Mouse (Mus musculus): ENCODE results near the gene Aspdh. TPM values are rescaled to one million over a fixed set of nuclear protein-coding genes. Genes with fewer than 3 reads are reported as not detected.

Gene Aspdh
- total RNA-seq (2015; ENCODE audit: low replicate concordance) (not detected in 2 replicates), total RNA-seq (2017; ENCODE audit: low replicate concordance) (not detected in 2 replicates)

DNA sequence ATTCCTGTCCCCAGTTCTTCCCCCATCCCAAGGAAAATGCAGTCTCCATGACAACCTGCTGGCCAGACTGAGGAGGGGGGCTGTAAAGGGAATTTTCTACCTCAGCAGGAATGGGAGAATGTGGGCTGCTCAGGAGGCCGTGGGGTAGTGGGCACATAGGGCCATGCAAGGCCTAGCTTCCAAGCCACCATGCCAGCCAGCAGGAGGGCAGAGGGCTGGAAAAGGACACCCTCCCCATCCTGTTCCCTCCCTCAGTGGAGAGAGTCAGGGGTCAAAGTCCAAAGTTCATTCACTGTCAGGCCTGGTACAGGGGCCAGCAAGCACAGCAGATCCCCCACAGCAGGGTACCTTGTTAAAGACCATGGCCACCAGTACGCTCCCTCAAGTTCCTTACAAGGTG lies at the start of gene Aspdh:
Gene Aspdh, plus strand, starts transcription at position 281 of the 400 bp plus-strand sequence.
- no peak for ATAC-seq (replicated peaks; ENCODE audit: low FRiP score, poor library complexity, severe bottlenecking)

DNA sequence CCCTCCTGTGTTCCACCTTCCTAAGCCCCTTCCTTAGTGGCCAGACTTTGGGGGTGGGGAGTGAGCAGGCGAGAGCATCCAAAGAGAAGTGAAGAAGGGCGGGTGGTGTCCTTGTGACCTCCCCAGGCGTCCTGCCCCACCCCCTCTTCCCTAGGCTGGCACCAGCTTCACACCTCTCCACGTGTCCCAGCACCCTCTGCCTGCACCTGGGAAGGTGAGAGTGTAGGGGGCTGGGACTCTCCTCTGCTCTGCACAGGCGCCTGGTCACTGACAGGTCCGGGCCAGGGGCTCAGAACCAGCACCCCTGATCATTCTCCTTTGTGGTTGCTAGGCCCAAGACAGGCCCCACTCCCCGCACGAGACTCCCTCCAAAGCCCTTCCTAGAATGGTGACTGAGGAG lies 37.5 kb upstream of the Aspdh start:
- ATAC-seq (replicated peaks; ENCODE audit: low FRiP score, poor library complexity, severe bottlenecking) = no peak

DNA sequence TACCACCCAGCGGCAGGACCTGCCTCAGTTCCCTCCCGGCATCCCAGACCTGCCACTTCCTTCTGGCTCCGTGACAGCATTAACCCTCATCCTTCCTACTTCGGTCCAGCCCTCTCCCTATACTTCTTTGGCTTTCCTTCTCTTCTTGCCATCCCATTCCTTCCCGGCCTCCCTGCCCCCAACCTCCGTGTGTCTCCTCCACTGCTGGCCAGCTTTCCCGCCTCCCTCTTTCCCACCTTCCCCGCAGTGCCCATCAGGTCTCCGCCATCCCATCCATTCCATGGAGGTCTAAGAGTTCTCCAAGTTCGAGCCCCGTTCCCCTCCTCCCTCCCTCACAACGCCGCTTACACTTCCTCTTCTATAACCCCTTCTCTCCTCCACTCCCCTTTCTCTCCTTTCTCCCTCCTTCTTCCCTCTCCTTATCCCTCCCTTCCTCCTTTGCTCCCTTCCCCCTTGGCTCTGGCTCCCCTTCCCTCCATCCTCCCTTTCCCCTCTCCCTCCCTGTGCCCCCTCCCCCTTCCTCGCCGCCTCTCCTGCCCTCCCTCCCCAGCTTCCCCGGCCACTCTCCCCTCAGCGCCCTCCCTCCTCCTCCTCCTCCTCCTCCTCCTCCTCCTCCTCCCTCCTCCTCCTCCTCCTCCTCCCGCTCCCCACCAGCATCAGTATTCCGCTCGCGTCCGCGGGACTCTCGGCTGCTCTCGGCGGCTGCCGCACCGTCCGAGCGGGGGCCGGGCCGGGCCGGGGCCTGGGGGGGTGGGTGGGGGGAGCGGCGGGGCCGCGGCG lies 36.8 kb upstream of the Aspdh start:
- ATAC-seq (replicated peaks; ENCODE audit: low FRiP score, poor library complexity, severe bottlenecking) = no peak

DNA sequence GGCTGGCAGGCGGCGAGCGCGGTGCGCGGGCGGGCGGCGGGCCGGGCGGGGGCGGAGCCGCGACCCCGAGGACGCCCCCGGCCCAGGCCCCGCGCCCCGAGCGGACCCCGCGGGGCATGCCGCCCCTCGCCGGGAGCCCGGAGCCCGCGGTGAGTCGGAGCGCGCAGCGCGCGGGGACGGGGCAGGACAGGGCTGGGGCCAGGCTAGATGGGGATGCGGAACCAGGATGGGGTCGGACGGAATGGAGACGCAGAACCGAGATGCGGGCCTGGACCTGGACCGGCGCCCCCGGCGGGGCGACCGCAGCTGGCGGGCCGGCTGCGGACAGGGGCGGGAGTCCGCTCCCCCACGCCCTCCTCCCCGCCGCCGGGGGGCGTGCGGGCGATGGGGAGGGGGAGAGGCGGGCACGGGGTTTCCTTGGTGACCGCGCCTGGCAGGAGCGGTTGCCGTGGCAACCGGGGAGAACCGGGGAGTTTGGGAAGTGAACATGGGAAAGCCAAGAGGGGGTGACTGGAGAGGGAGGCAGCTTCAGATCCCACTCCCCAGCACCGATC lies 36.1 kb upstream of the Aspdh start, which contains the start of gene Lrrc4b:
Gene Lrrc4b, plus strand, starts transcription at position 51 of the 554 bp plus-strand sequence.
- ATAC-seq (replicated peaks; ENCODE audit: low FRiP score, poor library complexity, severe bottlenecking) = no peak

DNA sequence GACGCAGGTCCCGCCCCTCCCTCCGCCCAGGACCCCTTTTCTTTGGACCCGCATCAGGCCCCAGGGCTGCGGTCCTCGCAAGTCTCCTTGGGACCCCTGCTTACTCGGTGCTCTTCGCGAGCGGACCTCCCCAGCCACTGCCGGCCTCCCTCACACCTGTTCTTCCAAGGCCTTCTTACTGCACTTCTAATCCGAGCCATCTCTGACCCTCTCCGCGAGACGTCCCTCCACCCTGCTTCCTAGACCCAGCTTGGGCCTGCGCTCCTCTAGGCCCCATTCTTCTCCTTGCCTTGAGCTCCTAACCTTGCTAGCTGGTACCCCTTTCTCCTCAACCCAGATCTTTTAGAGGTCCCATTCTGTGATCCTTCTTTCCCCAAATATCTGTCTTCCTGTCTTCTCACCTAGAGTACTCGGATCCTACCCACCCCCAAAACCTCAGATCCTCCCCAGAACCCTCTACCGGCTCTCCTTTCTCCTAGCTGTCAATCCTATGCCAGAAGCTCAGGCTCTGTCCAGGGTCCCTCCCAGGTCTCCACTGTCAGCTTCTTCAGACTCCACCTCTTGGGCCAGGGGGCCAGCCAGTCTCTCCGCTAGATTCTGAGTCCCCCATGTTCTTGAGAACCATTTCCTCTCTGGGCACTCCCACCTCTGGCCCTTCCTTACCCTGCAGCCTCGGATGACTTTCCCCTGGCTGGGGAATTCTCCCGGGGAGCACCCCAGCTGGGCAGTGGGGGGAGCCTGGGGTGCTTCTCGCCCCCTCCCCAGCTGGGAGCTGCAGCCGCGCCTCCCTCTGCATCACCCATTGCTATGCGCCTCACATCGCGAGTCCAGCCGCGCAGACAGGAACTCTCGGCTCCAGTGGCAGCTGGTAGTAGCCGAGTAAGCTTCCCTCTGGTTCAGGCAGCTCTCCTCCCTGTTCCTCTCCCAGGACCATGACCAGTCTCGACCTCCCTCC lies 35.4 kb upstream of the Aspdh start:
- no peak for ATAC-seq (replicated peaks; ENCODE audit: low FRiP score, poor library complexity, severe bottlenecking)

DNA sequence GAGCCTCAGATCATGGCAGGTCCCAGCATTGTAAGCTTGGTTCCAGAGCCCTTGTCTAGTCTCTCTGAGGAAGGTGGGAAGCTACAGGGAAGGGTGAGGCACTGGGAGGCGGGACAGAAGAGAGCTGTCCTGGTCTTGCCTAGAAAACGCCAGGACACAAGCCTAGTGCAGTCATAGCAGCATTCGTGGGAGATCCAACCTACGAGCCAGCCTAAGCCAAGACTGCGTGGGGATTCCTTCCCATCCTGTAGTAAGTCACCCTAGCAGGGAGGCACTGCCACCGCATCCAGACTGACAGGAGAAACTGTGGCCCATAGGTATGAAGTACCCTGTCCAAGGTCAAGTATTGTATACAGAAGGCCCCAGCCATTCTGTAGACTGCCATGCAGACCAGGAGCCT lies 32.6 kb upstream of the Aspdh start:
- no peak for ATAC-seq (replicated peaks; ENCODE audit: low FRiP score, poor library complexity, severe bottlenecking)

DNA sequence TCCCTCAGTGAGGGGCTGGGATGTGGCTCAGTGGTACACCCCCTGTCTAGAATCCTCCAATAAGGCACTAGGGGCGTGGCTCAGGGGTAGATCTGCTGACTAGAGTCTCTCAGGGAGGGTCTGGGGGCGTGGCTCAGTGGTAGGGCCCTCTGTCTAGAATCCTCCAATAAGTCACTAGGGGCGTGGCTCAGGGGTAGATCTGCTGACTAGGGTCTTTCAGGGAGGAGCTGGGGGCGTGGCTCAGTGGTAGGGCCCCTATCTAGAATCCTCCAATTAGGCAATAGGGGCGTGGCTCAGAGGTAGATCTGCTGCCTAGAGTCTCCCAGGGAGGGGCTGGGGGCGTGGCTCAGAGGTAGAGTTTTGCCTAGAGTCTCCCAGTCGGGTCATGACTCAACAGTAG lies 31.8 kb upstream of the Aspdh start:
- ATAC-seq (replicated peaks; ENCODE audit: low FRiP score, poor library complexity, severe bottlenecking) = no peak

DNA sequence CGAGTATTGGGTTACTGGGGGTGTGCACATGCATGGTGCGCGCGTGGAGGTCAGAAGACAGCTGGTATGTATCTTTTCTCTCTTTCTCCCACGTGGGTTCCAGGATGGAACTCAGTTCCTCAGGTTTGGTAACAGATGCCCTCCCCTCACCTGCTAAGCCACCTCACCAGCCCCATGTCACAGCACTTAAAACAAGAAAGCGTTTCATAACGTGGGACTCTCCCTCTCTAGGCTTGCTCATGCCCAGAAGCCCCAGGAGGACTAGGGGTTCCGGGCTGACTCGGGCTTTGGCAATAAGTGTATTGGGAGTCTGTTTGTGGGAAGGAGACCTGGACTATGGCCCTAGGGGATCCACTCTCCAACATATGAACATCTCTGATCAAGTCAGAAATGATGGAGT lies 31.1 kb upstream of the Aspdh start:
- no peak for ATAC-seq (replicated peaks; ENCODE audit: low FRiP score, poor library complexity, severe bottlenecking)

DNA sequence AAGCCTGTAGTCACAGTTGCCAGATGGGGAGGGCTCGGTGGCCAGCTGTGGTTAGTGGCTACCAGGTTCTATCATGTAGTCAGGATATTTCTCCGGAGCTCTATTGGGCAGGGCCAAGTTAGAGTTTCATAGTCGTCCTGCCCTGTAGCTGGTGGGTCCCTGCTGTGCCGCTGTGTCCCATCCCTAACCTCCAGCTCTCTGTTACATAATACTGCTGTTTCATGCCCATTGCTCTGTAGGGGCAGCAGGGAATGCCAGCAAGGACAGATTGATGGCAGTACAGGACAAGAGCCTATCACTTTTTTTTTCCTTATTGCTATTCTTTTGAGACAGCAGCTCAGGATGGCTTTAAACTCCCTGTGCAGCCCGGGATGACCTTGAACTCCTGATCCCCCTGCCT lies 29.4 kb upstream of the Aspdh start:
- no peak for ATAC-seq (replicated peaks; ENCODE audit: low FRiP score, poor library complexity, severe bottlenecking)

DNA sequence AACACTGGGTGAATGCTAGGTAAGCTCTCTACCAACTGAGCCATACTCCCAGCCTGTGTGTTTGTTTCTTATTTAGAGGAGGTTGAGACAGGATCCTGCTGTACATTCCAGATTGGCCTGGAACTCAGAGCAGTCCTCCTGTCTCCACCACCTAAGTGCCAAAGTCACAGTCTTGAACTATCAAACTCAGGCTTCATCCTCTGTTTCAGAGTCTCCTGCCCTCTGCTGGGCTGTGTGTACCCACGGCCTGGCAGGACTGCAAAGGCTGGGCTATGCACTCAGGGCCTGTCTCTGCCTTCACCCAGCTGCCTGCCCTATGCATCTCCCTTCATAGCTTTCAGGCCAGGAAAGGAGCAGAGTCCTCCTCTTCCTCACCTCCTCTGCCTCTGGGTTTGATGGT lies 28.9 kb upstream of the Aspdh start:
- no peak for ATAC-seq (replicated peaks; ENCODE audit: low FRiP score, poor library complexity, severe bottlenecking)

DNA sequence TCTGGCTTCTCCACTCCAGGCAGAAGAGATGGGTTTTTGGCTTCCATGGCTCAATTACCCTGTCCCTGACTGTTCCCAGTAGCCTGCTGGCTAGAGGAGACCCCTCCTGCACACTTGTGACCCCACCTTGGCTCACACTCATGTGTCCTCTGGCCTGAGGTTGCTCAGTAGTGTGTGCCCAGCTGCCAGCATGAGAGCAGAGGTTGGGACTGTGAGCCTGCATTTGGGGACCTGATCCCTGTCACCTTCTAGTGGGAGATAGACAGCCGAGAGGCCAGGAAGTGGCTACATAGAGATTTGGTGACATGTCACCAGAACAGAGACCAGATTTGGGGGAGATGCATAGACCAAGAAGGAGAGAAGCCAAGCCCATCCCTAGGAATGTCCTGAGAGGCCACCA lies 28.0 kb upstream of the Aspdh start:
- no peak for ATAC-seq (replicated peaks; ENCODE audit: low FRiP score, poor library complexity, severe bottlenecking)

DNA sequence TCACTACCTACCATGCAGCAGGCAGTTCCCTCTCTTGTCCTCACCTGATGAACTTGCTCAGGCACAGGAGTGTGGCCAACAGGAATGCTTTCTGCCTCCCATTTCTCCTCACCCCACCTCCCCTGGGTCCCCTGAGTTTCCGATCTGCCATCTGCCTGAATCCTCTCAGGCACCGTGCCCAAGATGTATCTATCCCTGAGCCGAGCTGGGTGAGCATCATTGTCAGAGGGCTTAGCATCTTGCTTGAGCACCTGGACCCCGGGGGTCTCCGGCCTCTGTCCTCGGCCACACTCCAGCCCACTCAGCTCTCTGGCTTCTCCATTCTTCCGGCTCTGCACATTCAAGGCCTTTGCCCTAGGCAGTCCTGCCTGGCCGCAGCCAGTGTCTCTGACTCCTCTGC lies 27.3 kb upstream of the Aspdh start:
- ATAC-seq (replicated peaks; ENCODE audit: low FRiP score, poor library complexity, severe bottlenecking) = no peak

DNA sequence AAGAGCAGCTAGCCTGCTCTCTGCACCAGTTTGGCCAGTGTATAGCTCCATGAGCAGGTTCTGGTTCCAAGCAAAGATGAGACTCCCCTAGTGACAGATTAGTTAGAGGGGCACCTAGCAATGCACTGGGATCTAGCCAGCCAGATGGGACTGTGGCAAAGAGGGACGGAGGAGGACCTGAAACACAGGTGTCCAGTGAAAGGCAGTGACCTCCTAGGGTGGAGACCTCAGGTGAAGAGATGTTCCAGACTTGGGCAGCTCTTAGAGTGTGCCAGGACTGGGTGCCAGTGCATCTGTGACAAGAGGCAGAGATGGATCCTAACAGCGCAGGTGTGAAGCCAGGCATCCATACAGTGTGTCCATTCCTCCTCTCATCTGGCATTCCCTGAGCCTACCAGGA lies 25.5 kb upstream of the Aspdh start:
- ATAC-seq (replicated peaks; ENCODE audit: low FRiP score, poor library complexity, severe bottlenecking) = no peak

DNA sequence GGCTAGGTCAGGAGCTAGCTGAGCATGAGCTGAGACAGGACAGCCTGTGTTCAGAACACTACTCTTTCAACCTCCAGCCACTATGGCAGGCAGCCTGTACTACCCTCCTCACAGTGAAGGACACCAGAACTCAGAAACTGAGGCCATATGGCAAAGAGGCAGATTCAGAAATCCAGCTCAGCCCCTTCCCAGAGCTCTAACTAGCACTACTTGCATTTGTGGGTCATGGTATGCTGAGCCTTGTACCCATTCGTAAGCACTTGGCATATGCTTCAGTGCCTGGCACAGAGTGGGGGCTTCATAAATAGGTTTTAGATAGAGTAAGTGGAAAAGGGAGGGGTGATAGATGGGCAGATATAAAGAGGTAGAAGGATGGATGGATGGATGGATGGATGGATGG lies 24.7 kb upstream of the Aspdh start:
- no peak for ATAC-seq (replicated peaks; ENCODE audit: low FRiP score, poor library complexity, severe bottlenecking)

DNA sequence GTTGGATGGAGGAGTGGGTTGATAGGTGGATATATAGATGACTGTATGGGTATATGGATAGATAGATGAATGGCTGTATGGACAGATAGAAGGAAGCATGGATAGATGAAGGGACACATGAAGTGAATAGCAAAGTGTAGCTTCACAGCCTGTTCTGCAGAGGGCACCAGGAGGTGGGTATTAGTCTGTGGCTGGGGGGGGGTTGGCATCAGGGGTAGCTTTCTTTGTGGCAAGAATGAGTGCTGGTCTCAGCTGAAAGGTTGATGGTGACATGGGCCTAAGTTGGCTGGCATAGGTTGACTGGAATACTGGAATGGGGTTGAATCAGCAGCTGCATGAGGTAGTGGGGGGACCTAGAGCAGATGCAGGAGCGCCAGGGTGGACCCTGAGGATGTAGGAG lies 24.0 kb upstream of the Aspdh start:
- ATAC-seq (replicated peaks; ENCODE audit: low FRiP score, poor library complexity, severe bottlenecking) = no peak

DNA sequence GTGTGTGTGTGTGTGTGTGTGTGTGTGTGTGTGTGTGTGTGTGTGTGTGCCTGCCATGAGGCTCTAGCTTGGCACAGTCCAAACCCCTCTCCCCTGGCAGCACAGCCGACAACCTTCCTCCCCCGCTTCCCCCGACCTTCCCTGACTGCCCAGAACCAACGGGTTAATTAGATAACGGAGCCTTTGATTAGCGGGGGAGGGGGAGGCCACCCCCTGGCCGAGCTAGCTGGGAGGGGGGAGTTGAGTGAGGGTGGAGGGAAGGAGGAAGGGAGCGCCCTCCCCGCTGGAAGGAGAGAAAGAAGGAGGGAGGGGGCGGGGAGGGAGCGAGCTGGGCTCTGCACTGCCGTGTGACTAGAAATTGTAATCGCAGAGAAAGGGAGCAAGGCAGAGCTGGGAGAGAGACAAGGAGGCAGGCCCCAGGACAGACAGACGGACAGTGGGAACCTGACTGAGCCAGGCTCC lies 23.5 kb upstream of the Aspdh start:
- no peak for ATAC-seq (replicated peaks; ENCODE audit: low FRiP score, poor library complexity, severe bottlenecking)

DNA sequence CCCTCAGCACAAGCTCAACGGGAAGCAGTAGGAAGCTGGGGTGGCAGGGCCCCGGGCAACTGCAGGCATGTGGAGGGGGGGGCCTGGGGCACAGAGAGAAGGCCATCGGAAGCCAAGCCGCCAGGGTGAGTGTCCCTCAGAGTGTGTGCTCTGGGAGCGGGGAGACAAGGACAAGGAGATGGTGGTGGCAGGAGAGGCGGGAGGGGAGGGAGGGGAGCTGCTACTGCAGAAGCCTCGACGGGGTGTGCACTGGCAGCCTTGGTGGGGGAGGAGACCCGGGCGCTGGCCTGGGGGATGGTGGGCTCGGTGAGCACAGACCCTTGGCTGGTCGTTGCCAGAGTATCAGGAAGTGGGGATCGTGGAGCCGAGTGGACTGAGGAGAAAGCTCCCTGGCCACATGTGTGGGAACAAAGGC lies 22.8 kb upstream of the Aspdh start:
- no peak for ATAC-seq (replicated peaks; ENCODE audit: low FRiP score, poor library complexity, severe bottlenecking)

DNA sequence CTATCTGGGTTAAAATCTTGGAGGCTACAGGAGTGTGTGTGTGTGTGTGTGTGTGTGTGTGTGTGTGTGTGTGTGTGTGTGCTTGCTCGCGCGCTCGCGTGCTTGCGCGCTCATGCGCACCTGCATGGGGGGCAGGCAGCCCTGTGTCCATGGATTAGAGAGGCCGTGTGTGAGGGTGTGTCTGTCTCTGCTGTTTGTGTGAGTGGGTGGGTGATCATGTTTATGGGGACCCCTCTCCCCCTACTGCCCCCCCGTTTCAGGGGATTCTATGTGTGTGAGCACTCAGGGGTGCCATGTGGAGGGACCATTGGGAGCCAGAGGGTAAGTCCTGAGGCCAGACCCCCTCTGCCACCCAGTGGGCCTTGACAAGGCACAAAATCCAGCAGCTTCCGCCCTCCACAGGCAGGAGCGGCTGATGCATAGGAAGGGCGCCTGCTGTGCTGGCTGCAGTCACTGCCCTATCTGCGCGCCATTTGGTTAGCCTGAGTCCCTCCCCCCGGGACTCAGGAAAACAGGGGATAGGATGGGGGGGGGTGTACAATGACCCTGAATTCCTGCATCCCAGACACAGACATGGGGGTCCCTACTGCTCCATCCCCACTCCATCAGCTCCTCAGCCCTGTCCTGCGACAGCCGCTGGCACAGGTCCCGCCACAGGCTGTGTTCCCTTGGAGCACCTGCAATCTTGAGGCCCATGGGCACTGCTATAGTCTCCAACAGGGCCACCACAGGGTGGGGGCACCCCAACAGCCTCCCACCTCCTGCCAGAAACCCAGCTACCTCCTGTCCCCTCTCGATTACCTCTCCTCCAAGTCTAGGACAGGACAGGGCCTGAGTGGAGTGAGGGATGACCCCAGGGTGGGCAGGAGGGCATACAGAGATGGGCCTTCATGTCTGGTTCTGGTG lies 21.7 kb upstream of the Aspdh start:
- ATAC-seq (replicated peaks; ENCODE audit: low FRiP score, poor library complexity, severe bottlenecking) = no peak

DNA sequence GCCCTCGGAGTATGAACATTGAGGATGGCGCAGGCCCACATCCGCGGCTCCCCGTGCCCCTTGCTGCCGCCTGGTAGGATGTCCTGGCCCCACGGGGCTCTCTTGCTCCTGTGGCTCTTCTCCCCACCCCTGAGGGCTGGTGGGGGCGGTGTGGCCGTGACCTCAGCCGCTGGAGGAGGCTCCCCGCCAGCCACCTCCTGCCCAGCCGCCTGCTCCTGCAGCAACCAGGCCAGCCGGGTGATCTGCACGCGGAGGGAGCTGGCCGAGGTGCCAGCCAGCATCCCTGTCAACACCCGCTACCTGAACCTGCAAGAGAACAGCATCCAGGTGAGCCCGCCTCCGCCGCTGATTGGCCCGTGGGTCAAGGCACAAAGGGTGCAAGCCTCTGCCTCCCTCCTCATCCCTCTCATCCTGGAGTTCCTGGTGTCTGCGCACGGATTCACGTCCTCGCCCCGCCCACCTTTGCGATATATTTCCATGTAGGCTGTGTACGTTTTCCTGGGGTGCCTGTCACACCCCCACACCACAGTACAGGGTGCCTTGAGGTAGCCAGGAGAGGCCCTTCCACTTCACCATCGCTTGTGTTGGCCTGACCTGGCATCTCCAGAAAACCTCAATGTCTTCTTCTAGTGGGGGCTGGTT lies 20.2 kb upstream of the Aspdh start:
- ATAC-seq (replicated peaks; ENCODE audit: low FRiP score, poor library complexity, severe bottlenecking) = no peak
